Mouse (Mus musculus) mesoderm, embryonic 11.5 days (tissue): Measurements from ENCODE around the gene Kif11.

Source experiments
- DNase-seq: peaks from one replicate; pipeline ENCODE4 v3.0.0-alpha.2; 2012; ENCODE audit warnings: low read depth, low spot score

Kif11 gene

DNA sequence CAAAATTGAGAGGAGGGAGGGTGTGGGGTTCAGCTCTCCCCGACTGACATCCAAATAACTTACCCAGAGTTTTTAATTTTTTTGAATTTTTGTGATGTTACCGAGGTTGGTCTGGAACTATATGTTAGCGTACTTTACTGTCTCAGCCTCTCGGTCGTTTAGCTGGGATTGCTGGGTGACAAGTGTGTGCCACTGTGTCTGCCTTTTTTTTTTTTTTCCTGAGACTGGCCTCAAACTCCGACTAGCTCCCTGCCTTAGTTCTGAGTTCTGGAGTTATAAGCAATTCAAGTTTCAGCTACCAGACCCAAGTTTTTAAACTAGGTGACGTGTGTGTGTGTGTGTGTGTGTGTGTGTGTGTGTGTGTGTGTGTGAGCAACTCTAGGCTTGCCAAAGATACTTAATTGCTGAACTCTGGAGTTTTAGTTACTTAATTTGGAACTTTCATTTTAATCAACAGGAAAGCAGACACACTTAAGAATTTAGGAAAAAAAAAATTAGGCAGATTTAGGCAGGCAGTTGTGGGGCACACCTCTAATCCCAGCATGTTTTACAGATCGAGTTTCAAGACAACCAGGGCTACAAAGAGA lies 1.3 kb downstream of the Kif11 start:
- DNase-seq, result no peak

DNA sequence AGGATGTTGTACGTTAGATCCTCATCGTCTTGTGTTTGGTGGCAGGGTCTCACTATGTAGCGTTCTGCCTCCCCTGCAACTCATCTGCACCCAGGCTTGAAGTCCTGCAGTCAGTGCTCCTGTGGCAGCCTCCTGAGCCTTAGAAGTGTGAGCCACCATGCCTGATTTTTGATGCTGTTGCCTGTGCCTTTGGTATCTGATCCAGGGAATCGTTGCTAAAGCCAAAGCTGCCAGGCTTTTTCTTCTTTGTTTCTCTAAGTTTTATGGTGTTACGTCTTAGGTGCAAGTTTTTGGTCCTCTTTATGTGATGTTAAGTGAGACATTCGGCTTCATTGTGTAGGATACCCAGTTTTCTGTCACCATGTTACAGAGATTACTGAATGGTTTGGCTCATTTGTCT lies 2.6 kb downstream of the Kif11 start:
- DNase-seq, result no peak

DNA sequence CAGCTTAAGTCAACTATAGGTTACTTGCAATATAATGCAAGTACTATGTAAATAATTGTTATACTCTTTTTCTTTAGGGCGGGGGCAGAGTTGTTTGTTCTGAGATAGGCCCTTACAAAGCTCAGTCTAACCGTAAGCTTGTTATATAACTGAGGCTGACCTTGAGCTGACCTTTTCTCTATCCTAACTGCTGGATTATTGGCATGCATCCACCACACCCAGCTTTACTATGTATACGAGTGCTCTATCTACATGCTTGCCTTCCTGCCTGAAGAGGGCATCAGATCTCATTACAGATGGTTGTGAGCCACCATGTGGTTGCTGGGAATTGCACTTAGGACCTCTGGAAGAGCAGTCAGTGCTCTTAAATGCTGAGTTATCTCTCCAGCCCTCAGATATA lies 9.9 kb downstream of the Kif11 start:
- no peak for DNase-seq

DNA sequence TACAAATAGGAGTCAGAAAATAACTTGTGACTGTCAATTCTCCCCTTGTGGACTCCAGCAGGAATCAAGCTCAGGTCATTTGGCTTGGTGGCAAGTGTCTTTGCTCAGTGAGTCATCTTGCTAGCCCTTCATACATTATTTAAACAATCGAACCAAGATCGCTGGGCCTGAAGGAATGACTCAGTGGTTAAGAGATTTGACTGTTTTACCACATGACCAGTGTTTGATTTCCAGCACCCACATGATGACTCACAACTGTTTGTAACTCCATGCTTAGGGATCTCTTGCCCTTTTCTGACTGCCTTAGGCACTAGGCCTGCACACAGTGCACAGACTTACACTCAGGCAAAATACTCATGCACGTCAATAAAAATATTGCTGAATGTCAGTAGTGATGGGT lies 15.7 kb downstream of the Kif11 start:
- no peak for DNase-seq

DNA sequence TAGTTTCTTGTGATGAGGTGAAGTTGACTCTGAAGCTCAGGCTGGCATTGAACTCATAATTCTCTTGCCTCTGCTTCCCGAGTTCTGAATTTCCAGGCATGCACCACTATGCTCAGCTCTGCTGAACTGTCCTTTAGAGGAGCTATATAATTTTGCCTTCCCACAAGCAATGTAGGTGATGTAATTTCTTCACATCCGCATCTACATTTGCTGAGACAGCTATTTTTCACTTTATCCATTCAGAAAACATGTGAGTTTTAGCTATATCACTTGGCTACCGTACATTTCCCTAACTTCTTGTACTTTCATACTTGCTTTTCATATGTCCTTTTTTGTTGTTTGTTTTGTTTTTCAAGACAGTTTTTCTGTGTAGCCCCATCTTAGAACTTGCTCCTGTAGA lies 20.1 kb downstream of the Kif11 start:
- no peak for DNase-seq

DNA sequence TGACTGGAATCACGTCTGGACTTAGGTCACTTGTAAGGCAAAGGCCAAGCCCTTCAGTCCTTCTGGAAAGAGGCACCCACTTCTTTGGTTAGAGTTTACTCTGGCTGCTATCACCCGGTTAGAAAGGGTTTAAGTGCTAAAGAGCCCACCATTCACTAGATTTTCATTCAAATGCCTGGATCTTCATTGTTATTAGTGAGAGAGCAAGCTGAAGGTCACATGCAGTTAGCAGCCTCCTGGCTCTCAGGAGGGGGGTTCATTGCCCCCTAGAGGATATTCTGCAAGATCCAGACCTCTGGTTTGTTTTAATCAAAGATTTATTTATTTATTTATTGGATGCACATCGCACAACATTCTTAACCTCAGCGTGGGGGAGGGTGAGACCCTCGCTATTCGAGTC lies 24.7 kb downstream of the Kif11 start:
- no peak for DNase-seq

DNA sequence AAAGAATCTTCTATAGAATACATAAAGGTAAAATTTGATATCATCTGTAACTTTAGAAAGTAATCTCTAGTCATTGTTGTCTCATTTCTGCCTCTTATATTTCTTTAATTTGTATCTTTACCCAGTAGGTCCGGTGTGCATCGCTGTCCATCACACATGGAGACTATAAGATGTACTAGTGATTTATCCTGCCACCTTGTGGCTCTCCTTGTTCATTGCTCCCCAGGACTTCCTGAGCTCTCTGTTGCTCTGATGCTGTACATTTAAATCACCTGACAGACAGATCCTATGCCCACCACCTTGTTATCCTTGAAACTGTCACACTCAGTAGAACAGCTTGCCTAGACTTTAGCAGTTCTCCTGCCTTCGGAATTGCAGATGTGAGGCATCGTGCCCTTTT lies 42.1 kb downstream of the Kif11 start:
- DNase-seq, result no peak

DNA sequence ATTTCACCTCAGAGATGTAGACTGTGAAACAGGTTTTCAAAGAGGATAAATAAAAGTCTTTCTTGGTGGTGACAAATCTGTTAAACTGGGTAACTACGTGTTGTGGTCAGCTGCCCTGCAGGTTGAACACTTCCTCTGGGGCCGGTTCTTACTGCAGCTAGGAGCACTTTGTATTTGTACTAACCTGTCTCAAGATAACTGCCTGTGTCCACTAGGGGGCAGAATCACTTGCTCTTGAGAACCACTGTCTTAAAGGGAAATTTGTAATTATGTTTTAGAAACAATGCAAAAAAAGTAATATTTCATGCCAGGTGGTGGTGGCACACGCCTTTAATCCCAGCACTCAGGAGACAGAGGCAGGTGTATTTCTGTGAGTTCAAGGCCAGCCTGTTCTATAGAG lies 43.4 kb downstream of the Kif11 start:
- DNase-seq, result peak; percentile 73

DNA sequence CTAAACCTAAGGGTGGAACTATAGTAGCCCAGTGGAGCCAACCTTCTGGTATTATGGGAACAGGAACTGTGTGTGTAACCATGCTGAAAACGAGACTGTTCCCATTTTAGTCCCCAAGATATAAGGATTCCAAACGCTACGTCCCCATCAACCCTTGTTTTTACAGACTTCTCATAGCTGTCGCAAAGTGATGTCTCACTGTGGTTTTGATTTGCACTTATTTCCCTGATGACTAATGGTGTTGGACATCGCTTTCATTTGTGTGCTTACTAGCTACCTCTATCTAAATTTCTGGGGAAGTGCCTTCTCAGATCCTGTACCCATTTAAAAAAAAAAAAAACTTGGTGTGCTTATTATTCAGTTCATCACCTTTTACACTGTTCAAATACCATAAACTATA lies 52.4 kb downstream of the Kif11 start:
- no peak for DNase-seq

DNA sequence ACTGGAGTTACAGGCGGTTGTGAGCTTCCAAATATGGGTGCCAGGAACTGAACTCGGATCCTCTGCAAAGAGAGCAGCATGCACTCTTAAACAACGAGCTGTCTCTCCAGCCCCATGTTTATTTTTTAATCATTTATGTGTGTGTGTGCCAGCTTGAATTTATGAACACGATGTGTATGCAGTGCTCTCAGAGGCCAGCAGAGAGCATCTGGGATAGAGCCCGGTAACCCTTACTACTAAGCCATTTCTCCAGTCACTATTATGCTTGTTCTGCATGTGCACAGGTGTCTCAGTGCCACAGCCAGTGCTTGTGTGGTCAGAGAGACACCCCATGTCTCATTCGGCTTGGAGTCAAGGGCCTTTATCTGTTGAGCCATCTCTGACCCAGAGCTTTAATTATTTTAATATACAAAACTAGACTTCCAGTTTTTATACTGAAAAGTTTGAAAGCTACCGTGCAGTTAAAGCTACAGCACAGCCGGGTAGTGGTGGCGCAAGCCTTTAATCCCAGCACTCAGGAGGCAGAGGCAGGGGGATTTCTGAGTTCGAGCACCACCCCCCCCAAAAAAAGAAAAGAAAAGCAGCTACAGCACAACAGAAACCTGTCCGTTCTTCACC lies 55.0 kb downstream of the Kif11 start:
- no peak for DNase-seq

DNA sequence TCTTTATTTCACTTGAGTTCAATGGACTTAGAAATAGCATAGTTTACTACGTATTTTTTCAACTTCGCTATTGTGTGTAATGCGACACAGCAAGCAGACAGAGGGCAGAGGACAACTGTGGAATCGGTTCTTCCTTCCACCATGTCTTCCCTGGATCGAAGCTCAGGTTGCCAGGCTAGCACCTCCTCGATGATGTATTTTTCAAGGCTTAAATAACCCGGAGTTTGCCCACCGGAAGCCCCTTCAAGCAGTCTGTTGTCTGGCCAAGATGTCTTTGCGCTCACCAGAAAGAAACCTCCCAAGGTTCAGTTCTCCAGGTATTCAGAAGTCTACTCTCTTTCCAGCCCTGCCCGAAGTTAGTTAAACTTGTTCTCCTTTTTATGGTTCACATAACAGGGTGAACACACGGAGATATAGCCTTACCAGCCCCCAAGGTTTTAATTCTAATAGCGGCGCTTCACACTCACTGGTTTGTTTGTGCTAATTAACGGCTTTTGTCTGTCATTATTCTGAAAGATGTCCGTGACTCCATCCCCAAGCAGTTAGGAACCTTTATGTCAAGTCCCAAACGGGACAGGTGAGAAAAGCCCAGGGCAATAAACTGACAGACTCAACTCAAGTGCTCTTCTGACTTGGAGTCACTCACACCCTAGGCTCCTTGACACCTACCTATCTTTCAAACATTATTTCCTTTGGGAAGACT lies 56.8 kb downstream of the Kif11 start:
- no peak for DNase-seq

DNA sequence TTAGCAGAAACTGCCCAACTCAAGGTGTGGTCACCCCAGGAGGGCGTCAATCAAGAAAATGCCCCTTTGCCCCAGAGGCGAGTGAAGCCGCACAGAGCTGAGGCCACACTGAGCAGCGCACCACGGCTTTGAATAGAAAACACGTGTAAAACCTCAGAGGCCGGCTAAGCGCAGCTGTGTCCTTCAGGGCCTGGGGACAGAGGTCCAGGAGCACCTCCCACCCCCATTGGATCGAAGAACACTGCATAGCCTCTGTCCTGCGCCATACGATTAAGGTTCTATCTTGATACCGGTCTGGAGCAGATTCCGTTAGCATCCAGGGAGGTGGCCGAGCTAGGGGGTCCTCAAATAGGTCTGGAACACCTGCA lies 57.7 kb downstream of the Kif11 start:
- DNase-seq, result peak; percentile 30

DNA sequence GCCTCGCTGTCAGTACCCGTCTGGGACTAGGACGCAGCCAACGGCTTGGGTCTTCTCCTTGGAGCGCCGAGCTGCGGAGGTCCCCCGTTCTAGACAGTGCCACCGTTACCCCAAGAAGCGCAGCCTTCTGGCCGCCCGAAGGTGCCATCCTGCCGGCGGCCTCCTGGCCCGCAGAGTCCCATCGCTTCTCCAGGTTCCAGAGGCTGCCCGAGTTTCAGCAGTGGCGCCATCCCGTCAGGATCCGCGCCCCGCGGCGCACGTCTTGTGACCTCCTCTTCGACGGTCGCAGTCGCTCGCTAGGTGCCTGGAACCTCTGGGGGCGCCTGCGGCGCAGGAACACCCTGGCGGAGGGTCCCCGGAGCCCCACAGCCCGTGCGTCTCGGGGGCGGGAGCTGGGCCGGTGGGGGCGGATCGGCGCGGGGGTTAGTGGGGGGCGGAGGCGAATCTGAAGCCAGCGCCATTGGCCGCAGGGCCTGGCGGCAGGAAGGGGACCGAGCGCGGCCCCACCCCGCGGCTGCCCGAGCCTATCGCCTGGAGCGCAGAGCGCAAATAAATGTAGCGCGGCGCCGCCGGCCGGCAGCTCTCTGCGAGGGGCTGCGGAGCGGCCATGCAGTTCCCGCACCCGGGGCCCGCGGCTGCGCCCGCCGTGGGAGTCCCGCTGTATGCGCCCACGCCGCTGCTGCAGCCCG lies 58.2 kb downstream of the Kif11 start, which contains the start of gene Hhex:
Gene Hhex, plus strand, starts transcription at position 548 of the 689 bp plus-strand sequence.
- DNase-seq, result peak; percentile 48

DNA sequence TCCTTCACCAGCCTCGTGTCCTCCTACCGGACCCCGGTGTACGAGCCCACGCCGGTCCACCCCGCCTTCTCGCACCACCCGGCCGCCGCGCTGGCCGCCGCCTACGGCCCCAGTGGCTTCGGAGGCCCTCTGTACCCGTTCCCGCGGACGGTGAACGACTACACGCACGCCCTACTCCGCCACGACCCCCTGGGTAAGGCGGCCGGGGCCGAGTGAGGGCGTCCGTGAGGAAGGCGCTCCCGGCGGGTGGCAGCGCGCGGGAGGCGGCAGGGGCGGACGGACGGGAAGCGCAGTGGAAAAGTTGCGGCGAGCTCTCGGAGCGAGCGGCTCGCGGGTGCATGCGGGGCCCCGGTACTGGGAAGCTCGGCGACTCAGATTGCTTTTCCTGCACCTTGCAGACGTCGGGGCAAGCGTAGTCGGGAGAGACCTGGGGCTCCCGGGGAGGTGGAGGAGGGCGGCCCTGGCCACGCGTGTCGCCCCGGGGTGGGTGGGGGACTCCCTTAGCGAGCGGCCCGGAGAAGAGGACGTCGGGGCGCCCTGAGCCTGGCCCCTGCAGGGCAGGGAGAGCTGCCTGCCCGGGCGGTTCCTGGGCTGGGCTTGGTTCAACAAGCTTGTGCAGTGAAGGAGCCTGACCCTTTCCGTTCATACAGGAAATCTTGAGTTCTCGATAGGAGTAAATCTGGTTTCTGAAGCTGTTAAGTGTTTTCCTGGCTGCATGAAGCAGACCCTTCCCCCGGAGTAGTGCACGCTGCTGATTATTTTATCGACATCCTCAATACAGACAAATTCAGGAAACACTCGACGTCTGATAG lies 59.0 kb downstream of the Kif11 start:
- DNase-seq, result peak; percentile 10

DNA sequence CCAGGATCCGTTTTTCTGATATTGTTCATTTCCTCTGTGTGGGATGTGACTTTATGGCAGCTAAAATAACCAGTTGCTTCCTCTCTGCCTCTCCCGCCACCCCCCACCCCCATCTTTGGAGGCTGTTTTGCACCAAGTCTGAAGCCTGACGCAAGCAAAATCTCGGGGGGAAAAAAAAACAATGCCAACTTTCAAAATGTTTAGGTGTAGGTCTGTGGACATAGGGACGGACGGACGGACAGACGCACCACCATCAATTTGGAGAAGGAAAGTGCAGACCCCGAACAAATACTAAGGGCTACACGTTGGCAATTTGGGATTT lies 59.6 kb downstream of the Kif11 start:
- peak; percentile 26 for DNase-seq

DNA sequence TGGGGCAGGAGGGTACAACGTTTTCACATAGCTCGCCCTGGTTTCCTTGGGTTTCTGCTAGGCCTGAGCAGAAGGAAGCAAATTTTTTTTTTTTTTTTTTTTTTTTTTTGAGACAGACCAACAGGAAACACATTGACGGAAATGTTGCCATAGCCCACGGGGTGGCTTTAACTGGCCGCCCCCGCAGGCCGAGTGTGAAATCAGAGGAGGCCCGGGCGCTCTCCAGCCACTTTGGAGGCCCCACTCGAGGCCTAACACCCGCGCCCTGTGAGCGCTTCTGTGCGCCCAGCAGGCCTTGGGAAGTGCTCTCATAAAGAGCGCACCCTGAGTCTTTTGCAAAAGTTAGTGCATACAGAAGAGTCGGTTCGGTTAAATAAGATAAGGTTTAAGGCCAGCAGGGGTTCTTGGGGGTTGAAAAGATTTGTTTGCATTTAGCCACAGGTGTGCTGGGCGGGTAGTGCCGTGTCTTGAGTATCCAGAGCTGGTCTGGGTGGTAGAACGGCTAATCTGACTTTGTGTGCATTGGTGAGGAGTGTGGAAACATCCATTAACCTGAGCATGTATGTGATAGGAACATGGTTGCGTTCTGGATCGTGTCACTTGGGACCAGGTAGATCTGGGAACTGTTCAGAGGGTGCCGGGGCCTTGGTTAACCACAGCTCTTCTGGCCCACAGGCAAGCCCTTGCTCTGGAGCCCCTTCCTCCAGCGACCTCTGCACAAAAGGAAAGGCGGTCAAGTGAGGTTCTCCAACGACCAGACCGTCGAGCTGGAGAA lies 60.5 kb downstream of the Kif11 start:
- DNase-seq, result peak; percentile 19

DNA sequence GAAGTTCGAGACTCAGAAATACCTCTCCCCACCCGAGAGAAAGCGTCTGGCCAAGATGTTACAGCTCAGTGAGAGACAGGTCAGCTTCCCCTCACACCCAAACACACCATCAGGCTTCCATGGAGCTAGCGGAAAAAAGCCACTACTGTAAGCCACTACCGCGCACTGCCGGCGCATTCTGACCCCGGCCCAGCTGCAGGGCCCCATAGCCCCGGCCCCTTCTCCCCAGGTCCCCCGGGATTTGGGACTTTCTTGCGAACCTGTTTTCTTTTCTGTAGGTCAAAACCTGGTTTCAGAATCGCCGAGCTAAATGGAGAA lies 61.0 kb downstream of the Kif11 start:
- peak; percentile 19 for DNase-seq

DNA sequence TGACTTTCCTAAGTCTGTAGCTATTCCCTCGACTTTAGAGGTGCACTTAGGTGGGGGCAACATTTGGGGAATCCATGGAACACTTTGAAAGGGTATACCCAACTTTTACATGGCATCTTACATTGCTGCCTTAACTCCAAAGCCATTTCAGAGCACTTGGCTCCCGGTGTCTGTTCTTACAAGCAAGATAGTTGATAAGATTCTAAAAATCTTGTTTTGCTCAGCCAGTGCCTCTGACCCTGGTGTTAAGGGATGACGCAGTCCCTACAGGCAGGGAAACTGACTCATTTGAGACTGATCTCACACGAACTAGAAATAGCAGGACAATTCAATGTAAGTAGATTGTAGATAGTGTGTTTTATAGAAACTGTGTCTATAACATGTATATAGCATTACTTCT lies 64.0 kb downstream of the Kif11 start:
- no peak for DNase-seq

DNA sequence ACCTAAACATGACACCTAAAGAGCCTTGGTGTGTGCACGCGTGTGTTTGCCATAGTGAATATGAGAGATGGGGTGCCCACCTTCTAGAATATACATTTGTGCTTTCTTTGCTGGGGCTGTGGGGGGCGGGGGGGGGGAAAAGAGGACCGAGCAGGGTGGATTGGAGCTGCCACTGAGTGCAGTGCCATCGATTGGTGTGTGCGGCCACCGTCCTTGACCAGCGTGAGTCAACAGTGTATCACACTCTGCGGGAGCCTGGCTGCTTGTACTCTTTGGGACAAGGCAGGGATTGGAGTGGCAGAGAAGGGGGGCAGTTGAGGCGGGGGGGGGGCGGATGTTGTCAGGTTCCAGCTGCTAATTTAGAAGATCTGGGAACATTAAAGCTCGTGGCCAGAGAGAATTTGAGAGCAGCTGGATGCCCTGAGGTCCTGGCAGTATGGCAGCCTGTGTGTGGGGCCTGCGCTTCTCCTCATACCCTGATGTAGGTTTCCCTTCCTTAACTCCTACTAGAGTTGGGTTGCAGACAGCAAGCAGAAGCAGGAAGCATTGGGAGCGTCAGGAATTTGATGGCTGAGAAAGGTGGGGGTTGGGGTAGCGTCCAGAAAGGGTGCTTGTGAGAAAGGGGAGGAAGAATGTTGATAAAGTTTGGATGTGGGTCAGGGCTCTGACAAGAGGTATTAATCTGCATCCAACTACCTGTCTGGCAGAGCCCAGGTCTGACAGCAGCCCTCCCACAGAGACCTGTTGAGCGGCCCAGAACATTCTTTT lies 64.7 kb downstream of the Kif11 start:
- no peak for DNase-seq

DNA sequence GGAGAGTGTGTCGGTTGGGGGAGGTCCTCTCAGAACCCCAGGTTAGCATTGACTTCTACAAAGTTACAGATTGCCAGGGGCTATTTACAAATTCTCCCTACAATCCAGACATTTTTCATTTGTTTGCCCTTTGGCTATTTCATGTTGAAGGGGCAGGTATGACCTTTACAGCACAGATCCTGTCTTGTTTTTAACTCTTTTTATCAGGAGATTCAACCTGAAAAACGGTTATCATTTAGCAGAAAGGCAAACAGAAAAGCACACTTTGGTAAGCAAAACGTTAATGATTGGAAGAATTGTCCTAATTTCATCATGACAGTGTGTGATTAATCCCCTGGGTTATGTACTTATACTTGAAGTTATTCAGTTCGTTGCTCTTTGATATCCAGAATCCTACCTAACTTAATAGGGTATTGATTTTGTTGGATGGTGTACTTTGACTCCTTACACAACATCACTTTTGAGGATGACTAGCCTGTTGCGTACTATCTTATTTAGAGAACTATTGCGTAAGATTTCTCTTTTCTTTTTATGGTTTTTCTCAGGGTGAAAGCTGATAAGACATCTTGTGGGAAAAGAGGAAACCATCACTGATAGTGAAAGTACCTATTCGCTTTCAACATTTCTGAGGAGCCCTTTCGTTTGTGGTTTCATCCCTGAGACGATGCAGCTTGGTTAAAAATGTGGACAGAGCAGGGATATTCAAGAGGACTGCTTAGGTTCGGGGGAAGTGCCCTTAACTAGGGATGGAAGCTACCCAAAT lies 66.5 kb downstream of the Kif11 start:
- DNase-seq, result no peak
